Mouse (Mus musculus) heart, postnatal 36 days (tissue): ENCODE results near the gene Usp9y. TPM values are rescaled to one million over a fixed set of nuclear protein-coding genes. Genes with fewer than 3 reads are reported as not detected.

Experiments used
- DNase-seq, 2 experiments: peaks; one replicate each; pipeline ENCODE4 v3.0.0; 2021 to 2022
- intact Hi-C: fragments of 180-260 bp; cut with DNase I; formaldehyde crosslinking; loops from one replicate; pipeline ENCODE4 v1.15.1; 2025
- total RNA-seq, 2 experiments: library from RNA; stranded (reverse); gene quantifications; 2 replicates each; pipeline ENCODE4 v1.2.3; 2021

Gene Usp9y
- not detected for total RNA-seq

DNA sequence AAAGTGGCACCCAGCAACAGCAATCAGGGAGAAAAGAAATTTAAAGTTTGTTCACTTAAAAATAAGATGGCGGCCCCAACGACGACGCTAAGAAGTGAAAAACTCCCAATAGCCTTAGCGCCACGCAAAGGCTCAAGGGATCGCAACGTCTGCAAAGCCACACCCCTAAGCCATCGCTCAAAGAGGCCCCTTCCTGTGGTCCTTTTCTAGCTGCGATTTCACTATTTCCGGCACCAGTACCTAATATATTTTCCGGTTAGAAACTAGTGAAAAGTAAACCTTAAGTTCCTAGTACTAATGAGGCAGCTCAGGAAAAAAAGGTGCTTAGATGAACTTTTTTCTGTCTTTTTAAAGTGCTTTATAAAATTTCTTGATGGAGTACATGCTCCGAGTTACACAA lies at the start of gene Usp9y:
Usp9y (minus strand) TSS at position 101 of the 400 bp plus-strand sequence.
- intact Hi-C loops = no loop called here
- no peak for DNase-seq

DNA sequence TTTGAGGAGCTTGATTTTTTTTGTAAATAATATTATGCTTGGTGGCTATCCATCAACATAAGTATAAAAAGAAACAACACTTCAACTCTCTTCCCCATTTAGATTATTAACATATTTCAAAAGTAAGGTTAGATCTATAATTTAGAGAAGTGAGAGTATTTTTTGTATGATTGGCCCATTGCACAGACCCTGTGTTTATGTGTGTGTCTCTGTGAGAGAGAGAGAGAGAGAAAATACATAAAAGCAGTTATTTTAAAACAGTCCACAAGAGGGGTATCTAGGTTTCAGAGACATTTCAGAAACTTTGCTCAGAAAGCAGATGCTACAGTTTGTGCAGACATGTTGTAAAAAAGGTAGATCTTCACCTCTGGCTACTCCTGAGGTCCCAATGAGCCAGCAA lies 165.9 kb downstream of the Usp9y start:
- intact Hi-C loops = no loop called here
- no peak for DNase-seq

DNA sequence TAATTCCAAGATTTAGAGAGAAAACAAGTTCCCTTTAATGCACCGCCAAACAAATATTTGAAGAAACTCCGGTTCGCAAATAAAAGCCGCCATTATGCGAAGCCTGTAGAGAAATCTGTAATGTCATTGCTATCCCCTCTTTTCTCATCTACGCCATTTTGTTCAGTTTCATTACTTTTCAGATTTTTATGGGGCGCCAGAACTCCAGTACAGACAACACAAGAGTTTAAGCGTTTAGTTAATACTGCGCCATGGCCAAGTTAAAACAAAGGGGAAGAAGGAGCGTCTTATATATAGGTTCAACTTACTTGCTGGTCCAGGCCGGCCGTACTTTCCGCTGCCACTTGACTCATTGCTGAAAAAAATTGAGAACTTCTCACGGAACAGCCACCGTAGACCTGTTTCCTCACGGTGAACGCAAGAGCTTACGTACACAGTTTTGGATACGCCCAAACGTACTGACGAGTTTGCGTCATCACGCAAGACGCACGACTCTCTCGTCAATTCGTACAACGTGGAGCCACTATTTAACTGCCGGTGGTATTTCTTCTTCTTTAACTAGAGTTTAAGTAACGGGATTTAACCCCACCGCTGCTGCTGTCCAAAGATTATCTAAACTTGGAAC lies 173.3 kb downstream of the Usp9y start, which contains the start of gene Ddx3y:
Ddx3y (minus strand) TSS at position 459 of the 625 bp plus-strand sequence.
- peak in 1 of 2 experiments; percentile 70 for DNase-seq
- intact Hi-C loops = no loop called here

DNA sequence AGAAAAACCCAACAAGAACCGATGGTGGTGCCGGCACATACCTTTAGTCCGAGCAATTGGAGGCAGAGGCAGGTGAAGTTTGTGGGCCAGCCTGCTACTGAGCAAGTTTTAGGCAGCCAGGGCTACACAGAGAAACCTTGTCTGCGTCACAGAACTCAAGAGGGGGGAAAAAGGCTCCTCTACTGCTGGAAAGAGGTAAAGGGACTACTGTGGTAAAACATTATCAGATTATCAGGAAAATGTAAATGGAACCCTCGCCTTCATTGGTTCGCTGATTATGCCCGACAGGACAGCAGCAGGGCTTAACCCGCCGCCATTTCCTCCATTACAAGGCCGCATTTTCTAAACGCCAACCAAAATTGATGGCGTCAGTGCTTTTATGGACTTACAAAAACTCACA lies 173.8 kb downstream of the Usp9y start:
- intact Hi-C loops = no loop called here
- peak in 1 of 2 experiments; percentile 6 for DNase-seq

Other genes starting within 250 kb of the Usp9y start
- gene Uty, start 214.0 kb downstream of the Usp9y start, total RNA-seq = 10 to 100 TPM in 1 of 2 experiments, not detected in 1; 21.1 TPM
- gene Ddx3y, start 173.2 kb downstream of the Usp9y start, total RNA-seq = 10 to 100 TPM in 1 of 2 experiments, not detected in 1; 59.7 TPM